Mouse (Mus musculus): ENCODE data around the gene Svopl. TPM values are rescaled to one million over a fixed set of nuclear protein-coding genes. Genes with fewer than 3 reads are reported as not detected.

The Svopl gene
- total and polyA plus RNA-seq, 3 experiments = not detected

- no peak for DNase-seq (ENCODE audit: low read depth, low spot score)
Observed at GRCm38 (mm10) chr6:38048003-38048402, 1.2 kb upstream of the Svopl start.

GRCm38 (mm10) chr6:38032801-38033566 lies 13.8 kb downstream of the Svopl start:
- no peaks in the 10 kb centered on the region for H3K79me2 ChIP-seq (ENCODE audit: control insufficient read depth, insufficient read depth, low read length, poor library complexity)
- DNase-seq (ENCODE audit: low read depth, low spot score) = no peak
- no peaks in the 10 kb centered on the region for H3K27me3 ChIP-seq (ENCODE audit: control insufficient read depth in 1 of 2, insufficient read depth in 2 of 2, low read length in 2 of 2)
- no peaks in the 10 kb centered on the region for H3K9me3 ChIP-seq (replicated peaks; ENCODE audit: insufficient read depth, low read length)
- no peaks in the 10 kb centered on the region for H3K36me3 ChIP-seq (ENCODE audit: control insufficient read depth in 1 of 2, insufficient read depth in 2 of 2, low read length in 2 of 2)
- H3K9ac ChIP-seq (ENCODE audit: control insufficient read depth, low read depth, low read length, poor library complexity, severe bottlenecking) = no peak overlapping the region
- TF ChIP-seq USF1 (IDR thresholded peaks at IDR 0.05; ENCODE audit: low read depth, low read length) (no peak), TCF12 (IDR thresholded peaks at IDR 0.05; ENCODE audit: low read depth, low read length) (no peak), RCOR1 (IDR thresholded peaks at IDR 0.05; ENCODE audit: low read depth, low read length) (no peak), MAZ (IDR thresholded peaks at IDR 0.05; ENCODE audit: low read depth, low read length) (no peak), USF2 (IDR thresholded peaks at IDR 0.05; ENCODE audit: borderline replicate concordance in 1 of 2, insufficient read depth in 1 of 2, low read depth in 1 of 2, low read length in 2 of 2) (no peak), BHLHE40 (IDR thresholded peaks at IDR 0.05; ENCODE audit: borderline replicate concordance, low read depth, low read length) (no peak), POLR2AphosphoS5 (IDR thresholded peaks at IDR 0.05; ENCODE audit: borderline replicate concordance, low read depth, low read length) (no peak), RAD21 (IDR thresholded peaks at IDR 0.05; ENCODE audit: low read depth, low read length) (no peak), NRF1 (IDR thresholded peaks at IDR 0.05; ENCODE audit: insufficient read depth, low read depth, low read length, poor library complexity, severe bottlenecking) (no peak), POLR2A (IDR thresholded peaks at IDR 0.05; ENCODE audit: control insufficient read depth in 1 of 2, insufficient read depth in 1 of 2, low read depth in 1 of 2, low read length in 2 of 2, poor library complexity in 1 of 2) (no peak), GABPA (IDR thresholded peaks at IDR 0.05; ENCODE audit: low read depth, low read length) (no peak), UBTF (IDR thresholded peaks at IDR 0.05; ENCODE audit: borderline replicate concordance, insufficient read depth, low read depth, low read length) (no peak), HCFC1 (IDR thresholded peaks at IDR 0.05; ENCODE audit: low read depth, low read length) (no peak)
- no peak overlapping the region for H3K4me3 ChIP-seq (ENCODE audit: control insufficient read depth in 1 of 2, insufficient read depth in 1 of 2, low read depth in 2 of 2, low read length in 2 of 2)
- H3K27ac ChIP-seq (ENCODE audit: control insufficient read depth, low read depth, low read length) = no peak overlapping the region
- no peaks in the 10 kb centered on the region for H3K4me1 ChIP-seq (ENCODE audit: control insufficient read depth in 1 of 2, insufficient read depth in 2 of 2, low read length in 2 of 2)

More at GRCm38 (mm10) chr6:38048003-38048402, 1.2 kb upstream of the Svopl start:
- H3K79me2 ChIP-seq (ENCODE audit: control insufficient read depth, insufficient read depth, low read length, poor library complexity) = no peaks in the 10 kb centered on the region
- TF ChIP-seq GATA1 (IDR thresholded peaks at IDR 0.05; ENCODE audit: low read depth, low read length) (no peak), E2F4 (IDR thresholded peaks at IDR 0.05; ENCODE audit: borderline replicate concordance, low read depth, low read length) (no peak), HCFC1 (IDR thresholded peaks at IDR 0.05; ENCODE audit: low read depth, low read length) (no peak), TCF12 (IDR thresholded peaks at IDR 0.05; ENCODE audit: low read depth, low read length) (no peak)
- no peak overlapping the region for H3K9ac ChIP-seq (ENCODE audit: control insufficient read depth, low read depth, low read length, poor library complexity, severe bottlenecking)
- H3K4me1 ChIP-seq (ENCODE audit: control insufficient read depth in 1 of 2, insufficient read depth in 2 of 2, low read length in 2 of 2) = no peaks in the 10 kb centered on the region
- H3K9me3 ChIP-seq (replicated peaks; ENCODE audit: insufficient read depth, low read length) = no peaks in the 10 kb centered on the region
- H3K4me3 ChIP-seq (ENCODE audit: control insufficient read depth in 1 of 2, insufficient read depth in 1 of 2, low read depth in 2 of 2, low read length in 2 of 2) = no peak overlapping the region
- no peaks in the 10 kb centered on the region; a peak in 1 of 4 replicates for H3K27me3 ChIP-seq (ENCODE audit: control insufficient read depth in 1 of 2, insufficient read depth in 2 of 2, low read length in 2 of 2)
- H3K36me3 ChIP-seq (ENCODE audit: control insufficient read depth in 1 of 2, insufficient read depth in 2 of 2, low read length in 2 of 2) = no peaks in the 10 kb centered on the region
- no peak overlapping the region for H3K27ac ChIP-seq (ENCODE audit: control insufficient read depth, low read depth, low read length)
